Comparison of ENCODE assay signal across 20 mouse cellular contexts in genomic region chr4:32669825-32670224, GRCm38 (mm10). TPM values are rescaled to one million over a fixed set of nuclear protein-coding genes. Genes with fewer than 3 reads are reported as not detected.
DNase-seq lines count a peak whose midpoint lies in the region; ATAC-seq and TF ChIP-seq lines count a peak whose summit lies in the region.
"Had no signal": no experiment of that assay in that cellular context is flagged by ENCODE, and none has a peak within 500 bp of the region (broad histone marks: within the 10 kb centered on the region; RNA-seq: fewer than 3 reads in every experiment).

No protein-coding gene starts in this region.

- no peak overlapping the region for H3K4me3 ChIP-seq in forebrain, postnatal 0 days (ENCODE audit: low read depth, low read length)
- no peak overlapping the region for H3K4me3 ChIP-seq in forebrain, embryonic 16.5 days (replicated peaks; ENCODE audit: low read length)
- H3K4me3 ChIP-seq in layer of hippocampus, adult 2 months, result no peak overlapping the region
- H3K4me3 ChIP-seq: forebrain, embryonic 15.5 days; liver, embryonic 12.5 days; midbrain, embryonic 13.5 days; neural tube, embryonic 15.5 days had no signal

- WGBS in forebrain, postnatal 0 days, result 88% methylated on average over 2 of the region's 2 CpGs
- WGBS in forebrain, embryonic 16.5 days, result 76% methylated on average over 2 of the region's 2 CpGs

- H3K4me1 ChIP-seq in forebrain, postnatal 0 days (ENCODE audit: insufficient read depth), result no peaks in the 10 kb centered on the region
- no peaks in the 10 kb centered on the region for H3K4me1 ChIP-seq in forebrain, embryonic 16.5 days (replicated peaks; ENCODE audit: control insufficient read depth, insufficient read depth, low read length)
- H3K4me1 ChIP-seq: forebrain, embryonic 15.5 days; liver, embryonic 12.5 days; midbrain, embryonic 13.5 days; neural tube, embryonic 15.5 days had no signal

- no peaks in the 10 kb centered on the region for H3K9me3 ChIP-seq in forebrain, postnatal 0 days (ENCODE audit: low read length)
- no peaks in the 10 kb centered on the region for H3K9me3 ChIP-seq in forebrain, embryonic 16.5 days (ENCODE audit: control insufficient read depth, low read length)
- H3K9me3 ChIP-seq: forebrain, embryonic 15.5 days; liver, embryonic 12.5 days; midbrain, embryonic 13.5 days; neural tube, embryonic 15.5 days had no signal

- H3K27me3 ChIP-seq in forebrain, postnatal 0 days (ENCODE audit: insufficient read depth, low read length), result no peaks in the 10 kb centered on the region
- no peaks in the 10 kb centered on the region for H3K27me3 ChIP-seq in forebrain, embryonic 16.5 days (replicated peaks; ENCODE audit: control insufficient read depth, insufficient read depth, low read length)
- H3K27me3 ChIP-seq in splenic B cell, adult 2 months (ENCODE audit: control insufficient read depth, insufficient read depth, low read length, poor library complexity, severe bottlenecking), result no peaks in the 10 kb centered on the region
- H3K27me3 ChIP-seq: forebrain, embryonic 15.5 days; liver, embryonic 12.5 days; midbrain, embryonic 13.5 days; neural tube, embryonic 15.5 days had no signal

- no peak for DNase-seq in forebrain, postnatal 0 days
- no peak for DNase-seq in layer of hippocampus, adult 2 months (ENCODE audit: low spot score in 2 of 2)
- DNase-seq in layer of hippocampus, postnatal 10 days (ENCODE audit: low spot score in 2 of 2), result no peak
- DNase-seq in thymus, postnatal 0 days (ENCODE audit: low spot score), result peak; percentile 28
- DNase-seq in thymus, postnatal 10 days (ENCODE audit: low spot score in 2 of 2), result no peak
- DNase-seq in splenic B cell, adult 2 months (ENCODE audit: low read depth, low spot score), result peak; percentile 7
- DNase-seq in adrenal gland, postnatal 4 days (ENCODE audit: low spot score in 2 of 2), result no peak
- DNase-seq: adrenal gland, adult 8-10 months; cerebellum, adult 11 months; cerebellum, postnatal 10 days; embryo, embryonic 11 days; heart, postnatal 4 days; kidney, adult 18-20 months; kidney, postnatal 10 days had no signal

- H3K4me2 ChIP-seq in forebrain, postnatal 0 days (ENCODE audit: low read depth), result no peak overlapping the region
- no peak overlapping the region for H3K4me2 ChIP-seq in forebrain, embryonic 16.5 days (ENCODE audit: low read length)
- H3K4me2 ChIP-seq: forebrain, embryonic 15.5 days; liver, embryonic 12.5 days; midbrain, embryonic 13.5 days; neural tube, embryonic 15.5 days had no signal

- ATAC-seq in forebrain, postnatal 0 days, result no peak
- no peak for ATAC-seq in forebrain, embryonic 16.5 days
- ATAC-seq: forebrain, embryonic 15.5 days; hindbrain, embryonic 16.5 days; liver, embryonic 12.5 days; midbrain, embryonic 13.5 days had no signal

- peaks cover 78% of the 10 kb centered on the region for H3K36me3 ChIP-seq in forebrain, postnatal 0 days (ENCODE audit: insufficient read depth)
- peaks cover 41% of the 10 kb centered on the region for H3K36me3 ChIP-seq in forebrain, embryonic 16.5 days (ENCODE audit: control insufficient read depth, insufficient read depth)
- no peaks in the 10 kb centered on the region; the same call in 1 of the 2 replicates for H3K36me3 ChIP-seq in splenic B cell, adult 2 months (ENCODE audit: control insufficient read depth, insufficient read depth, low read length, poor library complexity, severe bottlenecking)

- no peak overlapping the region for H3K9ac ChIP-seq in forebrain, postnatal 0 days
- H3K9ac ChIP-seq in forebrain, embryonic 16.5 days (replicated peaks; ENCODE audit: low read depth, low read length), result no peak overlapping the region
- H3K9ac ChIP-seq: forebrain, embryonic 15.5 days; liver, embryonic 12.5 days; midbrain, embryonic 13.5 days; neural tube, embryonic 15.5 days had no signal

- H3K27ac ChIP-seq in forebrain, postnatal 0 days (ENCODE audit: low read depth, low read length), result no peak overlapping the region
- H3K27ac ChIP-seq in forebrain, embryonic 16.5 days (ENCODE audit: low read length), result no peak overlapping the region
- H3K27ac ChIP-seq in layer of hippocampus, adult 2 months, result no peak overlapping the region
- H3K27ac ChIP-seq: forebrain, embryonic 15.5 days; liver, embryonic 12.5 days; midbrain, embryonic 13.5 days; neural tube, embryonic 15.5 days had no signal

- peak; percentile 27; the same call in 1 of the 2 replicates for TF ChIP-seq CTCF in forebrain, postnatal 0 days (IDR thresholded peaks at IDR 0.05; ENCODE audit: low read depth)
- peak; percentile 58 for TF ChIP-seq CTCF in layer of hippocampus, adult 2 months (conservative IDR thresholded peaks at IDR 0.05)

RNA-seq across cellular contexts. Expression of gene Mdn1, which starts 12.9 kb away (rescaled TPM):
- total RNA-seq in forebrain, postnatal 0 days (2014; rRNA removed), result 26.9 and 29.8 TPM in 2 replicates
- polyA plus RNA-seq in forebrain, postnatal 0 days (2015; fragmentation: Nextera tagmentation; extraction: Ambion mirVana), result 3.7 and 5.9 TPM in 2 replicates
- 14.6 and 18.0 TPM in 2 replicates for polyA plus RNA-seq in forebrain, embryonic 16.5 days (2015; fragmentation: Nextera tagmentation; extraction: Ambion mirVana)
- 10 to 100 TPM; 32.2 to 43.0 TPM for total RNA-seq in layer of hippocampus, adult 2 months (2021)
- 10 to 100 TPM; 28.5 to 36.7 TPM for total RNA-seq in layer of hippocampus, postnatal 10 days (2021)
- polyA plus RNA-seq in thymus, postnatal 0 days (2015; fragmentation: Nextera tagmentation; extraction: Ambion mirVana), result 10.8 and 11.7 TPM in 2 replicates
- total RNA-seq in adrenal gland, postnatal 4 days (2021), result 10 to 100 TPM; 26.6 to 31.8 TPM

RNA-seq across cellular contexts. Expression of gene Casp8ap2, which starts 54.6 kb away (rescaled TPM):
- 22.9 and 25.1 TPM in 2 replicates for total RNA-seq in forebrain, postnatal 0 days (2014; rRNA removed)
- polyA plus RNA-seq in forebrain, postnatal 0 days (2015; fragmentation: Nextera tagmentation; extraction: Ambion mirVana), result 25.4 and 30.4 TPM in 2 replicates
- 57.3 and 64.3 TPM in 2 replicates for polyA plus RNA-seq in forebrain, embryonic 16.5 days (2015; fragmentation: Nextera tagmentation; extraction: Ambion mirVana)
- 10 to 100 TPM in 1 of 2 experiments, 1 to 10 TPM in 1; 9.5 to 12.4 TPM for total RNA-seq in layer of hippocampus, adult 2 months (2021)
- 10 to 100 TPM; 11.3 to 12.1 TPM for total RNA-seq in layer of hippocampus, postnatal 10 days (2021)
- 76.7 and 77.5 TPM in 2 replicates for polyA plus RNA-seq in thymus, postnatal 0 days (2015; fragmentation: Nextera tagmentation; extraction: Ambion mirVana)
- total RNA-seq in adrenal gland, postnatal 4 days (2021), result 10 to 100 TPM; 14.8 to 15.5 TPM

Comparison
In these comparisons a context has a peak if more than half of its experiments do, and no peak if none do; other contexts are left out.
1. DNase-seq: peak in thymus, postnatal 0 days (single experiment) and splenic B cell, adult 2 months (single experiment); none in forebrain, postnatal 0 days (single experiment), layer of hippocampus, adult 2 months (0 of 2), layer of hippocampus, postnatal 10 days (0 of 2), thymus, postnatal 10 days (0 of 2) and adrenal gland, postnatal 4 days (0 of 2).